Mouse (Mus musculus) embryonic facial prominence, embryonic 10.5 days (tissue): ENCODE measurements around the gene Cpne4. TPM values are rescaled to one million over a fixed set of nuclear protein-coding genes. Genes with fewer than 3 reads are reported as not detected.

ENCODE experiments used
- DNase-seq: peaks from one replicate; pipeline ENCODE4 v3.0.0-alpha.2; 2017; ENCODE audit warnings: low spot score
- H3K27ac ChIP-seq: fragments of 300-500 bp; sonication (generic); replicated peaks from 2 replicates; pipeline ENCODE4 v1.5.1; 2016; ENCODE audit warnings: mild to moderate bottlenecking
- H3K27me3 ChIP-seq: fragments of 300-500 bp; sonication (generic); replicated peaks from 2 replicates; pipeline ENCODE4 v1.6.1; 2016; ENCODE audit warnings: low read depth, mild to moderate bottlenecking; ENCODE audit not compliant: poor library complexity, severe bottlenecking
- H3K36me3 ChIP-seq: fragments of 300-500 bp; sonication (generic); replicated peaks from 2 replicates; pipeline ENCODE4 v1.6.1; 2016; ENCODE audit warnings: mild to moderate bottlenecking, moderate library complexity
- H3K4me1 ChIP-seq: fragments of 300-500 bp; sonication (generic); 2 replicates; pipeline ENCODE4 v1.6.1; 2016
- H3K4me3 ChIP-seq: fragments of 300-500 bp; sonication (generic); 2 replicates; pipeline ENCODE4 v1.5.1; 2016; ENCODE audit warnings: mild to moderate bottlenecking, moderate library complexity
- H3K9me3 ChIP-seq: fragments of 300-500 bp; sonication (generic); 2 replicates; pipeline ENCODE4 v1.6.1; 2016; ENCODE audit warnings: mild to moderate bottlenecking
- WGBS: fragments of 180-500 bp; shearing (Covaris S2); methylation state at CpG from one replicate; pipeline ENCODE4 v1.1.7; 2016; 5-methylcytosine and 5-hydroxymethylcytosine counted together
- polyA plus RNA-seq: library from polyadenylated mRNA; unstranded; fragments of >200 nt; fragmentation: Nextera tagmentation; extraction: Ambion mirVana; gene quantifications from 2 replicates; pipeline ENCODE4 v1.2.1, GENCODE M21; 2016

The Cpne4 gene
- polyA plus RNA-seq, 1 experiment from 2014 or later, result 0.56 TPM

DNA sequence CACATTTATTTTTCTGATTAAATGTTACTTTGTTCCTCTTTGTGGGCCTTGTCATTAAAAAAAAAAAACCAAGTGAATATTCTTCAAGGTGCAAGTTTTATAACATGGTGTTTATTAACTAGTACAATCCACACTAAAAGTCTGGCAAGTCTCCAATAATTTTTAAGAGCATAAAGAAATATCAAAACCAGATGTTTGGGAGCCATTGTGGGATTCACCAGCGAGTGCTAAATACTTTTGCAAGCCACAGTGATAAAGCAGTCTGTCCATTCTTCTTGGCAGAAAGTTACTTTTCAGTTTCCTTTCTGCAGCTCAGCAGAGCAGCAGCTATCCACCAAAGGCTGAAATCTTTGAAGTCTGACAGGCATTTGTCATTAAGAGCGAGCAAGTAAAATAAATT, 365.6 kb downstream of the Cpne4 start:
- H3K4me3 ChIP-seq, result no peak overlapping the region
- H3K27ac ChIP-seq, result no peak overlapping the region
- WGBS, result 62% methylated on average over 2 of the region's 2 CpGs
- no peaks in the 10 kb centered on the region for H3K9me3 ChIP-seq
- no peaks in the 10 kb centered on the region for H3K4me1 ChIP-seq
- no peaks in the 10 kb centered on the region for H3K36me3 ChIP-seq
- DNase-seq, result no peak
- no peaks in the 10 kb centered on the region for H3K27me3 ChIP-seq

GRCm38 (mm10) chr9:104913327-104913726, 366.2 kb downstream of the Cpne4 start:
- no peak for DNase-seq
- H3K36me3 ChIP-seq, result no peaks in the 10 kb centered on the region
- no peaks in the 10 kb centered on the region for H3K27me3 ChIP-seq
- no peak overlapping the region for H3K27ac ChIP-seq
- H3K9me3 ChIP-seq, result no peaks in the 10 kb centered on the region
- no peaks in the 10 kb centered on the region for H3K4me1 ChIP-seq
- H3K4me3 ChIP-seq, result no peak overlapping the region
- WGBS, result 82% methylated on average over 2 of the region's 2 CpGs

DNA sequence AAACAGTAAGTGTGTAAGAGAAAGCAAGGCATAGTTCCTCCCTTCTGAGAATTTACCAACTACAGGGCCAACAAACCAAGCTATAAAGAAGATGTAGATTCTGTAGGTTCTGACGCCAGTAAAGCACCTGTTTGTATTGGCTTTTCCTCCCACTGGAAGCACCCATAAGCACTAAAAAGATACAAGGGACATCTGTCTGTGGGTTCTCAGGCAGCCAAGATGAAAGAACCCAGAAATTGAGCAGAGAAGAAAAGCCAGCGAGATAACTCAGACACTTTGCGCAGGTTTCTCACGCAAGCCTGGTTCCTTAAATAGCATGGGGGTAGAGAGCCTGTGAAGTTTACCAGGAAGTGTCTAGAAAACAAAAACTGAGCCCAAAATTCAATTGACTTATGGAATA, 374.1 kb downstream of the Cpne4 start:
- Histone ChIP-seq H3K27me3 (no peaks in the 10 kb centered on the region), H3K4me1 (no peaks in the 10 kb centered on the region), H3K27ac (no peak overlapping the region), H3K4me3 (no peak overlapping the region), H3K9me3 (no peaks in the 10 kb centered on the region), H3K36me3 (no peaks in the 10 kb centered on the region)
- WGBS, result 92% methylated on average over 4 of the region's 4 CpGs
- no peak for DNase-seq

GRCm38 (mm10) chr9:104922051-104922450, 375.0 kb downstream of the Cpne4 start:
- Histone ChIP-seq H3K4me1 (no peaks in the 10 kb centered on the region), H3K36me3 (no peaks in the 10 kb centered on the region), H3K4me3 (no peak overlapping the region), H3K9me3 (no peaks in the 10 kb centered on the region), H3K27me3 (no peaks in the 10 kb centered on the region), H3K27ac (no peak overlapping the region)
- 80% methylated on average over 2 of the region's 2 CpGs for WGBS
- DNase-seq, result no peak

DNA sequence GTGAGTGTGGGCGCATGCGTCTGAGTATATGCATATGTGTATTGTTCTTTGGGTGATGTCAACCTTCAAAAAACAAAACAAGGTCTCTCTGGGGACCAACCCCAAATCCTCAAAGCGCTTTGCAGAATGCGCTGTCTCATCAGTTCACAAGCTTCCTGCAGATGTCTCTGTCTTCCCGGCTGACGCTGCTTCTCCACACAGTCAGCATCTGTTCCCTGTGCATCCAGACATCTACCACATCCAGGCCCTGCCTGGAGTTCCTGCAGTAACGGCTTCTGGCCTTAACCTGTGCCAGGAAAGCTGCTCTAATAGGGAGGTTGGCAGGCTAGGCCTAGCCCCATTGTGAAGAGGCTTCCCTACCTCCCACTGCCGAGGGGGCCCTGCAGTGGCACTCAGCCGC, 381.7 kb downstream of the Cpne4 start:
- no peaks in the 10 kb centered on the region for H3K4me1 ChIP-seq
- H3K4me3 ChIP-seq, result no peak overlapping the region
- no peak for DNase-seq
- 79% methylated on average over 9 of the region's 9 CpGs for WGBS
- no peak overlapping the region for H3K27ac ChIP-seq
- H3K9me3 ChIP-seq, result no peaks in the 10 kb centered on the region
- no peaks in the 10 kb centered on the region for H3K36me3 ChIP-seq
- H3K27me3 ChIP-seq, result no peaks in the 10 kb centered on the region

DNA sequence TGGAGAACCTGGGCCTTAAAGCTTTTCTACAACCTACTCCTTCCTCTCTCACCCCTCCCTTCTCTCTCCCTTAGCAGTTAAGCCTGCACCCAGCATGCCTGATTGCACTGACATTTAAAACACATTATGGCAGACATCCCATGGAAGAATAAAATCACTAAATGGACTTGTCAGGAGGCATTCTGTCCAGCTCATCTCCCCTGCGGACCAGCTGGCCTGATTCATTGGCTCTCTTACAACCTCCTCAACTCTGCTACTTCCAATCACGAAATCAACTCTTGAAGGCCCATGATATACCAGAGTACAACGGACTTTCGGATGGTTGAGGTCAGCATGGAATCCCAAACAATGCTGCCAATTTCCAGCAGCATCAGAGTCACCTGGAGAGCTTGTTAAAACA, 393.3 kb downstream of the Cpne4 start:
- DNase-seq, result no peak
- Histone ChIP-seq H3K36me3 (no peaks in the 10 kb centered on the region), H3K27ac (no peak overlapping the region), H3K27me3 (no peaks in the 10 kb centered on the region), H3K9me3 (no peaks in the 10 kb centered on the region), H3K4me1 (no peaks in the 10 kb centered on the region), H3K4me3 (no peak overlapping the region)
- WGBS, result 75% methylated on average over 4 of the region's 4 CpGs

DNA sequence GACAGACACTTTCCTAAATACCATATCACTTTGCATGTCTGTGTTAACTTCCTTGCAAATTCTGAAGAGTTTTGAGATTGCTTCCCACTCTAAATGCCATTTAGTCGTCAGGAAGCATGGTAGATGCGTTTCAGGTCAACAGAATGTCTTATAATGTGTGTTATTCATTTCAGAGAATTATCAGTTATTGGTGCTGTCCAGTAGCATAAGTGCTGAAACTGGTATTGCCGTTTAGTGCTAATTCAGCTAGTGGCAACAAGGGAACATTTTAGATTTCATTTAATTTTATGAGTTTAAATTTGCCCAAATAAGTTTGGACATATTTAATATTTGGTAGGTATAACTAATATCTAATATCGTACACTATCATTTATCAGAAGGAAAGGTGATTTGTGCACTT, 403.5 kb downstream of the Cpne4 start:
- Histone ChIP-seq H3K27ac (no peak overlapping the region), H3K4me3 (no peak overlapping the region), H3K4me1 (no peaks in the 10 kb centered on the region), H3K27me3 (no peaks in the 10 kb centered on the region), H3K36me3 (no peaks in the 10 kb centered on the region), H3K9me3 (no peaks in the 10 kb centered on the region)
- WGBS, result 72% methylated on average over 4 of the region's 4 CpGs
- DNase-seq, result no peak

DNA sequence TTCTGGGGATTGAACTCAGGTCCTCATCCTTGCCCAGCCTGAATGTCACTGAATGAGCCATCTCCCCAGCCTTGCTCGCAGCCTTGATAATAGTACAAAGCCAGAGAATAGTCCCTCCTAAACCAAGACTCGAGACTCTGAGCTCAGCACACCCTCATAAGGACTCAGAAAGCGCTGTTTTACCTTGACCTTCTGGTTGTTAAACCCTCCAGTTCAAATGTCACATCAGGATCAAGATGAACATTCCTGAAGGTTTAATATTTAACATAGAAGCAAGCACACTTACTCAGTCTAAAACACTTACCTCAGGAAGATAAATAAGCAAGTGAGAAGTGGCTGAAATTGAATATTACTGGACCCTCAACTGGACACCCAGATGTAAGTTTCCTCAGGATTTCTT, 405.1 kb downstream of the Cpne4 start:
- Histone ChIP-seq H3K4me1 (no peaks in the 10 kb centered on the region), H3K4me3 (no peak overlapping the region), H3K9me3 (no peaks in the 10 kb centered on the region), H3K36me3 (no peaks in the 10 kb centered on the region), H3K27me3 (no peaks in the 10 kb centered on the region), H3K27ac (no peak overlapping the region)
- no peak for DNase-seq
- WGBS, result 77% methylated on average over 3 of the region's 3 CpGs

DNA sequence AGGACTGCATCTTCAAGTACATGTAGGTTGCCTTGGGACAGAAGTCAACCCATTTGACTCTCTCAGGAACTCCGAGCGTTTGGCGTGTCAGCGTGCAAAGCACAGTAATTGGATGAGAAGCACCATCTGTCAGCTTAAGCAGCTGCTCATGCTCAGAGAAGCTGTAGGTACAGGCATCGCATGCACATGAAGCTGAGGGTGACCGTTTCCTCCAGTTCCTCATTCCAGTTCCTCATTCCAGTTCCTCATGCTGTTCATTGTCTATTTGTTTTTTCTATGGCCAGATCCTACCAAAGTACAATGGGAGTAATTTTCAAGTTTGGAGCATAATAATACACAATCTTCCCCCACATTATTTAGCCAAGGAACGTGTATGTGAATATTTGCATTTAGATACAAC, 425.7 kb downstream of the Cpne4 start:
- 85% methylated on average over 7 of the region's 7 CpGs for WGBS
- no peak overlapping the region for H3K27ac ChIP-seq
- H3K4me3 ChIP-seq, result no peak overlapping the region
- H3K9me3 ChIP-seq, result no peaks in the 10 kb centered on the region
- no peaks in the 10 kb centered on the region for H3K27me3 ChIP-seq
- no peaks in the 10 kb centered on the region for H3K36me3 ChIP-seq
- no peaks in the 10 kb centered on the region for H3K4me1 ChIP-seq
- no peak for DNase-seq

GRCm38 (mm10) chr9:104981934-104982548, 435.0 kb downstream of the Cpne4 start:
- DNase-seq, result no peak
- Histone ChIP-seq H3K27me3 (no peaks in the 10 kb centered on the region), H3K9me3 (no peaks in the 10 kb centered on the region), H3K36me3 (no peaks in the 10 kb centered on the region), H3K4me1 (no peaks in the 10 kb centered on the region), H3K4me3 (no peak overlapping the region), H3K27ac (no peak overlapping the region)
- WGBS, result 88% methylated on average over 2 of the region's 2 CpGs

DNA sequence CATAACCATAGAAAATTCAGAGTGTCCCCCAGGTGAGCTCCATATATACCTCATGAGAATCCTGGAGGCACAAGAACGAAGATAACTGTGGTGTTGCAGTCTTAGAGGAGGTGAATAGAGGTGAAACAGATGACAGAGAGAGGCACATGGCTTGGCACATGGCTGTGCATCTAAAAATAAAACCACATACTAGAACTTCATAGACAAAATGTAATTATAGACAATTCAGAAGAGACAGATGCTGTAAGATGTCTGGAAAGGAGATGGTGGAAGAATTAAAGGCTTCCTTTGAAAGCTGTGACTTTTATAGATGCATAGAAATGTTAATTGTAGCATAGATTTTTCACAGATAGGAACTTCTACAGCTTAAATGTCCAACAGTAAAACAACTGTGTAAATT, 451.1 kb downstream of the Cpne4 start:
- 64% methylated on average over 1 of the region's 1 CpGs for WGBS
- Histone ChIP-seq H3K36me3 (no peaks in the 10 kb centered on the region), H3K4me1 (no peaks in the 10 kb centered on the region), H3K27me3 (no peaks in the 10 kb centered on the region), H3K9me3 (no peaks in the 10 kb centered on the region), H3K4me3 (no peak overlapping the region), H3K27ac (no peak overlapping the region)
- no peak for DNase-seq

- Histone ChIP-seq H3K4me1 (no peaks in the 10 kb centered on the region), H3K27me3 (no peaks in the 10 kb centered on the region), H3K4me3 (no peak overlapping the region), H3K9me3 (no peaks in the 10 kb centered on the region), H3K36me3 (no peaks in the 10 kb centered on the region), H3K27ac (no peak overlapping the region)
- 22% methylated on average over 2 of the region's 2 CpGs for WGBS
- DNase-seq, result no peak
Observed at GRCm38 (mm10) chr9:105010721-105011120, 463.6 kb downstream of the Cpne4 start.

DNA sequence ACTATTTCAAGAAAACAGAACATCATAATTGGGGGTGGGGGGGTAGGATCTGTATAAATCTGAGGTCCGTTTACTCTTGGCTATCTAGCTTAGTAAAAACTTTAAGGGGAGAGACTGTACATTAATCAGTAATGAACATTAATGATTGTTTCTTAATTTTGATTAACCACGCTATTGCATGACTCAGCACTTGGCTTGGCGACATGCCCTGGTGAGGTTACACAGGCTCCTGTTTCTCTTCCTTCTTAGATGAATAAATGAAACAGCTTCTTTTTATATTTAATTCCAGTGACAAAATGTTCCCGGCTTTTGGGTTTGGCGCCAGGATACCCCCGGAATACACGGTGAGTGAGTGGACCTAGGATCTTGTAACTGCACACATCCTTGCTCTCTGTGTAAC, 471.1 kb downstream of the Cpne4 start:
- no peaks in the 10 kb centered on the region for H3K36me3 ChIP-seq
- no peaks in the 10 kb centered on the region for H3K27me3 ChIP-seq
- no peak for DNase-seq
- H3K4me1 ChIP-seq, result no peaks in the 10 kb centered on the region
- H3K4me3 ChIP-seq, result no peak overlapping the region
- no peaks in the 10 kb centered on the region for H3K9me3 ChIP-seq
- H3K27ac ChIP-seq, result no peak overlapping the region
- WGBS, result 89% methylated on average over 7 of the region's 7 CpGs

- Histone ChIP-seq H3K36me3 (no peaks in the 10 kb centered on the region), H3K27me3 (no peaks in the 10 kb centered on the region), H3K27ac (no peak overlapping the region), H3K4me3 (no peak overlapping the region), H3K4me1 (no peaks in the 10 kb centered on the region), H3K9me3 (no peaks in the 10 kb centered on the region)
- WGBS, result 78% methylated on average over 3 of the region's 3 CpGs
- DNase-seq, result no peak
Observed at GRCm38 (mm10) chr9:105028311-105028710, 481.2 kb downstream of the Cpne4 start.
